Mouse (Mus musculus) erythroblast, embryonic 14.5 days (primary cell): ENCODE data around the gene Ap3b1.

ENCODE experiments used
- GATA1 ChIP-seq: IDR thresholded peaks from 2 replicates; pipeline ENCODE4 v1.6.1; 2012; ENCODE audit warnings: low read length, inconsistent platforms, mixed read lengths
- TAL1 ChIP-seq: IDR thresholded peaks from 3 replicates; pipeline ENCODE4 v1.6.1; 2012; ENCODE audit warnings: low read length, inconsistent platforms, mixed read lengths

- no peak for TF ChIP-seq TAL1
- no peak for TF ChIP-seq GATA1
These were observed 187.5 kb downstream of the Ap3b1 start for GRCm38 (mm10) chr13:94546246-94546645.
